Mouse (Mus musculus) CH12.LX (cell line): ENCODE measurements around the gene Zswim1. TPM values are rescaled to one million over a fixed set of nuclear protein-coding genes. Genes with fewer than 3 reads are reported as not detected.

Source experiments
- DNase-seq: peaks from one replicate; pipeline ENCODE4 v3.0.0-alpha.2; 2013; ENCODE audit errors: extremely low read depth
- H3K27ac ChIP-seq: 2 replicates; pipeline ENCODE4 v1.5.1; 2012; ENCODE audit warnings: low read depth, mild to moderate bottlenecking, control low read depth, moderate library complexity; ENCODE audit not compliant: insufficient read depth
- H3K27me3 ChIP-seq: replicated peaks from 2 replicates; pipeline ENCODE3; 2012; ENCODE audit warnings: inconsistent platforms
- H3K36me3 ChIP-seq, 2 experiments: replicated peaks in 1 of 2; 2 replicates each; pipeline versions ENCODE3 to v1.6.1; 2012; ENCODE audit warnings: inconsistent platforms in 1 of 2, low read length in 1 of 2, mild to moderate bottlenecking in 1 of 2, mixed read lengths in 1 of 2, moderate library complexity in 1 of 2; ENCODE audit not compliant: control insufficient read depth in 1 of 2, insufficient read depth in 1 of 2
- H3K4me1 ChIP-seq, 2 experiments: 2 replicates each; pipeline ENCODE4 v1.6.1; 2012; ENCODE audit warnings: inconsistent platforms in 1 of 2, moderate library complexity in 1 of 2; ENCODE audit not compliant: insufficient read depth in 2 of 2, control insufficient read depth in 1 of 2
- H3K4me2 ChIP-seq: 2 replicates; pipeline ENCODE4 v1.6.1; 2012; ENCODE audit warnings: low read depth, mild to moderate bottlenecking, control low read depth; ENCODE audit not compliant: poor library complexity, insufficient read depth, severe bottlenecking
- H3K4me3 ChIP-seq, 3 experiments: fragments of 150-350 bp in 1 of 3; sonication (generic) in 1 of 3; replicated peaks in 1 of 3; 2 replicates each; pipeline versions ENCODE3 to v1.5.1; 2011 to 2012; ENCODE audit warnings: low read depth in 2 of 3, low read length in 2 of 3, mild to moderate bottlenecking in 2 of 3, moderate library complexity in 2 of 3, control low read depth in 1 of 3, improper control_type of control experiment in 1 of 3, inconsistent platforms in 1 of 3, mixed read lengths in 1 of 3; ENCODE audit not compliant: poor library complexity in 1 of 3
- H3K79me2 ChIP-seq: replicated peaks from 2 replicates; pipeline ENCODE4 v1.6.1; 2012; ENCODE audit warnings: mild to moderate bottlenecking, moderate library complexity; ENCODE audit not compliant: control insufficient read depth, poor library complexity, insufficient read depth, severe bottlenecking; ENCODE audit errors: extremely low read depth
- H3K9ac ChIP-seq: 2 replicates; pipeline ENCODE4 v1.6.1; 2012; ENCODE audit warnings: low read depth, mild to moderate bottlenecking, control low read depth, moderate library complexity; ENCODE audit not compliant: insufficient read depth
- H3K9me3 ChIP-seq: replicated peaks from 2 replicates; pipeline ENCODE3; 2012; ENCODE audit warnings: low read length, inconsistent platforms, mixed read lengths
- CHD1 ChIP-seq: IDR thresholded peaks from 2 replicates; pipeline ENCODE4 v1.6.1; 2012; ENCODE audit warnings: low read depth, low read length, improper control_type of control experiment, inconsistent platforms
- CTCF ChIP-seq, 2 experiments: IDR thresholded peaks in 1 of 2; conservative IDR thresholded peaks in 1 of 2; 2 replicates each; pipeline ENCODE4 v1.5.1; 2011 to 2012; ENCODE audit warnings: low read depth in 2 of 2, low read length in 2 of 2, improper control_type of control experiment in 1 of 2, inconsistent platforms in 1 of 2, mild to moderate bottlenecking in 1 of 2, moderate library complexity in 1 of 2
- ELF1 ChIP-seq: IDR thresholded peaks from 2 replicates; pipeline ENCODE4 v1.6.1; 2014; ENCODE audit warnings: low read depth, mild to moderate bottlenecking, inconsistent platforms, low read length, improper control_type of control experiment
- EP300 ChIP-seq: IDR thresholded peaks from 2 replicates; pipeline ENCODE4 v1.6.1; 2011; ENCODE audit warnings: low read length, improper control_type of control experiment
- ETS1 ChIP-seq: conservative IDR thresholded peaks from 2 replicates; pipeline ENCODE4 v1.6.1; 2012; ENCODE audit warnings: low read depth, mild to moderate bottlenecking, inconsistent platforms, low read length, improper control_type of control experiment, moderate library complexity
- HCFC1 ChIP-seq: IDR thresholded peaks from 2 replicates; pipeline ENCODE4 v1.6.1; 2012; ENCODE audit warnings: low read depth, mild to moderate bottlenecking, inconsistent platforms, low read length, improper control_type of control experiment
- JUND ChIP-seq: conservative IDR thresholded peaks from 2 replicates; pipeline ENCODE4 v1.6.1; 2011; ENCODE audit warnings: low read depth, low read length, improper control_type of control experiment
- MYC ChIP-seq: IDR thresholded peaks from 2 replicates; pipeline ENCODE4 v1.6.1; 2011; ENCODE audit warnings: low read depth, mild to moderate bottlenecking, improper control_type of control experiment, low read length
- NELFE ChIP-seq: IDR thresholded peaks from 2 replicates; pipeline ENCODE4 v1.6.1; 2011; ENCODE audit warnings: low read depth, low read length, improper control_type of control experiment
- NRF1 ChIP-seq: IDR thresholded peaks from 2 replicates; pipeline ENCODE4 v1.6.1; 2014; ENCODE audit warnings: low read depth, mild to moderate bottlenecking, inconsistent platforms, low read length, improper control_type of control experiment, moderate library complexity
- POLR2A ChIP-seq: IDR thresholded peaks from 2 replicates; pipeline ENCODE4 v1.6.1; 2011; ENCODE audit warnings: low read depth, mild to moderate bottlenecking, improper control_type of control experiment, low read length
- RAD21 ChIP-seq: IDR thresholded peaks from 2 replicates; pipeline ENCODE4 v1.6.1; 2011; ENCODE audit warnings: low read depth, mild to moderate bottlenecking, low read length, improper control_type of control experiment, moderate library complexity
- SIN3A ChIP-seq: IDR thresholded peaks from 2 replicates; pipeline ENCODE4 v1.6.1; 2012; ENCODE audit warnings: low read length, improper control_type of control experiment, inconsistent platforms
- TBP ChIP-seq: conservative IDR thresholded peaks from 2 replicates; pipeline ENCODE4 v1.6.1; 2011; ENCODE audit warnings: low read depth, low read length, improper control_type of control experiment
- UBTF ChIP-seq: IDR thresholded peaks from 2 replicates; pipeline ENCODE4 v1.6.1; 2012; ENCODE audit warnings: low read depth, mild to moderate bottlenecking, inconsistent platforms, low read length, improper control_type of control experiment, moderate library complexity
- USF2 ChIP-seq: conservative IDR thresholded peaks from 2 replicates; pipeline ENCODE4 v1.6.1; 2011; ENCODE audit warnings: low read depth, low read length, improper control_type of control experiment
- ZC3H11A ChIP-seq: IDR thresholded peaks from 2 replicates; pipeline ENCODE4 v1.6.1; 2012; ENCODE audit warnings: low read depth, mild to moderate bottlenecking, inconsistent platforms, low read length, improper control_type of control experiment
- ZMIZ1 ChIP-seq: IDR thresholded peaks from 2 replicates; pipeline ENCODE4 v1.6.1; 2012; ENCODE audit warnings: low read depth, mild to moderate bottlenecking, inconsistent platforms, low read length, improper control_type of control experiment
- dilution Hi-C: fragments of 300-500 bp; cut with MboI; formaldehyde crosslinking; loops from 2 replicates; pipeline ENCODE4 v1.14.3; 2020; ENCODE audit warnings: low sequenced_read_pairs; ENCODE audit not compliant: extremely low pct_unique_long_range_greater_than_20kb, extremely low pct_ligation_motif_present
- in situ Hi-C: fragments of 300-500 bp; cut with MboI; formaldehyde crosslinking; loops from 3 replicates; pipeline ENCODE4 v1.14.3; 2019; ENCODE audit warnings: low sequenced_read_pairs, low pct_ligation_motif_present, low pct_unique_long_range_greater_than_20kb, mixed read lengths
- polyA plus RNA-seq: library from polyadenylated mRNA; unstranded; fragments of >175 nt; gene quantifications from 2 replicates; pipeline ENCODE4 v1.2.1, GENCODE M21; 2012; ENCODE audit warnings: low read depth; ENCODE audit not compliant: insufficient read length
- total RNA-seq, 2 experiments: library from RNA; depleted of rRNA; stranded (reverse); fragments of 300-350 nt in 1 of 2; fragments of >200 nt in 1 of 2; gene quantifications; 2 replicates each; pipeline ENCODE4 v1.2.3; 2012 to 2014

The Zswim1 gene
- total and polyA plus RNA-seq, 3 experiments: 5.3 to 13.8 (median 9.5) TPM

GRCm38 (mm10) chr2:164787032-164787431, 35.5 kb upstream of the Zswim1 start:
- Histone ChIP-seq H3K4me2 (no peak overlapping the region), H3K27me3 (peaks cover 19% of the 10 kb centered on the region), H3K9me3 (no peaks in the 10 kb centered on the region), H3K9ac (no peak overlapping the region), H3K4me3 (no peak overlapping the region), H3K79me2 (no peaks in the 10 kb centered on the region), H3K4me1 (peaks cover 7 to 17% of the 10 kb centered on the region in 2 experiments), H3K27ac (no peak overlapping the region), H3K36me3 (peaks cover 10 to 35% of the 10 kb centered on the region in 2 experiments)
- TF ChIP-seq TBP: no peak
- TF ChIP-seq CHD1: no peak
- no peak for TF ChIP-seq ETS1
- no peak for TF ChIP-seq CTCF (conservative IDR thresholded peaks at IDR 0.05 in 1 of 2, IDR thresholded peaks at IDR 0.05 in 1 of 2; ENCODE audit: low read depth in 2 of 2, low read length in 2 of 2)
- TF ChIP-seq RAD21: no peak
- no peak for TF ChIP-seq SIN3A
- no peak for TF ChIP-seq UBTF
- TF ChIP-seq USF2: no peak
- no peak for TF ChIP-seq ELF1
- no peak for TF ChIP-seq NELFE
- dilution Hi-C loops: no loop called here
- in situ Hi-C loops: no loop called here
- no peak for DNase-seq

GRCm38 (mm10) chr2:164787779-164788178, 34.7 kb upstream of the Zswim1 start:
- Histone ChIP-seq H3K4me3 (no peak overlapping the region), H3K79me2 (no peaks in the 10 kb centered on the region), H3K4me1 (peaks cover 7 to 17% of the 10 kb centered on the region in 2 experiments), H3K27me3 (peaks cover 13% of the 10 kb centered on the region), H3K9ac (no peak overlapping the region), H3K4me2 (no peak overlapping the region), H3K27ac (no peak overlapping the region), H3K36me3 (peaks cover 17 to 42% of the 10 kb centered on the region in 2 experiments), H3K9me3 (no peaks in the 10 kb centered on the region)
- in situ Hi-C loops: no loop called here
- no peak for DNase-seq
- dilution Hi-C loops: no loop called here
- TF ChIP-seq ZC3H11A (no peak), EP300 (no peak), TBP (no peak), HCFC1 (no peak), ZMIZ1 (no peak), MYC (no peak), NRF1 (no peak), JUND (no peak), POLR2A (no peak), CTCF (conservative IDR thresholded peaks at IDR 0.05 in 1 of 2, IDR thresholded peaks at IDR 0.05 in 1 of 2; ENCODE audit: low read depth in 2 of 2, low read length in 2 of 2) (no peak)
